ENCODE assay signal across 21 mouse cellular contexts in genomic region chr16:42651904-42652732, GRCm38 (mm10).
DNase-seq lines count a peak whose midpoint lies in the region; ATAC-seq and TF ChIP-seq lines count a peak whose summit lies in the region.
"Had no signal": no experiment of that assay in that cellular context is flagged by ENCODE, and none has a peak within 500 bp of the region (broad histone marks: within the 10 kb centered on the region; RNA-seq: fewer than 3 reads in every experiment).

No protein-coding gene starts in this region.

- peak overlapping the region; percentile 71 for H3K27ac ChIP-seq in hindbrain, embryonic 14.5 days
- no peak overlapping the region for H3K27ac ChIP-seq in hindbrain, embryonic 11.5 days (ENCODE audit: low read depth, low read length)
- H3K27ac ChIP-seq in hindbrain, embryonic 16.5 days (ENCODE audit: low read depth, low read length) = peak overlapping the region; percentile 23; the same call in 1 of the 2 replicates
- H3K27ac ChIP-seq in midbrain, postnatal 0 days (ENCODE audit: low read depth, low read length) = peak overlapping the region; percentile 27
- H3K27ac ChIP-seq: embryonic facial prominence, embryonic 15.5 days; heart, embryonic 15.5 days; limb, embryonic 12.5 days; liver, embryonic 12.5 days had no signal

- H3K9ac ChIP-seq in hindbrain, embryonic 14.5 days = no peak overlapping the region
- H3K9ac ChIP-seq in hindbrain, embryonic 11.5 days (ENCODE audit: low read depth, low read length) = no peak overlapping the region
- H3K9ac ChIP-seq in hindbrain, embryonic 16.5 days (ENCODE audit: low read depth, low read length) = no peak overlapping the region; the same call in 1 of the 2 replicates
- H3K9ac ChIP-seq in midbrain, postnatal 0 days (replicated peaks; ENCODE audit: low read length, poor library complexity, severe bottlenecking) = no peak overlapping the region
- H3K9ac ChIP-seq: embryonic facial prominence, embryonic 15.5 days; heart, embryonic 15.5 days; limb, embryonic 12.5 days; liver, embryonic 12.5 days had no signal

- H3K4me2 ChIP-seq in hindbrain, embryonic 14.5 days (replicated peaks) = no peak overlapping the region
- no peak overlapping the region for H3K4me2 ChIP-seq in hindbrain, embryonic 11.5 days (replicated peaks; ENCODE audit: low read depth, low read length)
- no peak overlapping the region for H3K4me2 ChIP-seq in hindbrain, embryonic 16.5 days (ENCODE audit: low read length)
- H3K4me2 ChIP-seq in midbrain, postnatal 0 days (ENCODE audit: low read depth, low read length, poor library complexity, severe bottlenecking) = 0 out of 2 replicates have a peak overlapping the region, but pooled peaks have one; percentile 5
- H3K4me2 ChIP-seq: embryonic facial prominence, embryonic 15.5 days; heart, embryonic 15.5 days; limb, embryonic 12.5 days; liver, embryonic 12.5 days had no signal

- no peaks in the 10 kb centered on the region for H3K4me1 ChIP-seq in hindbrain, embryonic 14.5 days (replicated peaks; ENCODE audit: control insufficient read depth, insufficient read depth, low read length)
- no peaks in the 10 kb centered on the region for H3K4me1 ChIP-seq in hindbrain, embryonic 11.5 days (replicated peaks; ENCODE audit: control insufficient read depth, insufficient read depth, low read length)
- H3K4me1 ChIP-seq in hindbrain, embryonic 16.5 days (ENCODE audit: control insufficient read depth, insufficient read depth, low read depth, low read length) = no peaks in the 10 kb centered on the region
- no peaks in the 10 kb centered on the region for H3K4me1 ChIP-seq in midbrain, postnatal 0 days (ENCODE audit: insufficient read depth, low read length)
- H3K4me1 ChIP-seq: embryonic facial prominence, embryonic 15.5 days; heart, embryonic 15.5 days; limb, embryonic 12.5 days; liver, embryonic 12.5 days; megakaryocyte, embryonic 14.5 days had no signal

- peaks cover 4% of the 10 kb centered on the region; the same call in 1 of the 2 replicates for H3K9me3 ChIP-seq in hindbrain, embryonic 14.5 days (ENCODE audit: control insufficient read depth, low read length)
- no peaks in the 10 kb centered on the region for H3K9me3 ChIP-seq in hindbrain, embryonic 11.5 days (ENCODE audit: control insufficient read depth, low read length)
- H3K9me3 ChIP-seq in hindbrain, embryonic 16.5 days (ENCODE audit: control insufficient read depth, low read length) = no peaks in the 10 kb centered on the region
- no peaks in the 10 kb centered on the region for H3K9me3 ChIP-seq in midbrain, postnatal 0 days (ENCODE audit: low read length)
- H3K9me3 ChIP-seq: embryonic facial prominence, embryonic 15.5 days; limb, embryonic 12.5 days had no signal

- no peaks in the 10 kb centered on the region for H3K27me3 ChIP-seq in hindbrain, embryonic 14.5 days (ENCODE audit: control insufficient read depth, insufficient read depth, low read length)
- no peaks in the 10 kb centered on the region for H3K27me3 ChIP-seq in hindbrain, embryonic 11.5 days (ENCODE audit: control insufficient read depth, insufficient read depth, low read length)
- no peaks in the 10 kb centered on the region for H3K27me3 ChIP-seq in hindbrain, embryonic 16.5 days (replicated peaks; ENCODE audit: control insufficient read depth, insufficient read depth, low read length)
- H3K27me3 ChIP-seq in midbrain, postnatal 0 days (ENCODE audit: insufficient read depth, low read length) = no peaks in the 10 kb centered on the region
- H3K27me3 ChIP-seq: embryonic facial prominence, embryonic 15.5 days; heart, embryonic 15.5 days; limb, embryonic 12.5 days; liver, embryonic 12.5 days; megakaryocyte, embryonic 14.5 days had no signal

- ATAC-seq in hindbrain, embryonic 14.5 days (ENCODE audit: low FRiP score) = no peak; the same call in 1 of the 2 replicates
- ATAC-seq in hindbrain, embryonic 11.5 days (ENCODE audit: low FRiP score) = no peak
- no peak for ATAC-seq in hindbrain, embryonic 16.5 days
- ATAC-seq in midbrain, postnatal 0 days (ENCODE audit: low FRiP score) = peak; percentile 78
- ATAC-seq in CD4-positive, CD25-positive, alpha-beta regulatory T cell, adult 4 months = no peak
- ATAC-seq: forebrain, embryonic 16.5 days; liver, embryonic 12.5 days had no signal

- no peaks in the 10 kb centered on the region for H3K36me3 ChIP-seq in hindbrain, embryonic 14.5 days (replicated peaks; ENCODE audit: control insufficient read depth, insufficient read depth)
- no peaks in the 10 kb centered on the region for H3K36me3 ChIP-seq in hindbrain, embryonic 11.5 days (ENCODE audit: control insufficient read depth, insufficient read depth, low read length)
- H3K36me3 ChIP-seq in hindbrain, embryonic 16.5 days (ENCODE audit: control insufficient read depth, insufficient read depth, low read length) = no peaks in the 10 kb centered on the region
- H3K36me3 ChIP-seq in midbrain, postnatal 0 days (ENCODE audit: insufficient read depth, low read length) = no peaks in the 10 kb centered on the region
- H3K36me3 ChIP-seq: embryonic facial prominence, embryonic 15.5 days; heart, embryonic 15.5 days; limb, embryonic 12.5 days; liver, embryonic 12.5 days had no signal

- no peak for DNase-seq in hindbrain, embryonic 14.5 days (ENCODE audit: low spot score)
- no peak for DNase-seq in hindbrain, embryonic 11.5 days (ENCODE audit: low spot score)
- peak; percentile 10 to 17 for DNase-seq in right cerebral cortex, adult 2 months (ENCODE audit: low spot score in 2 of 2)
- no peak for DNase-seq in right cerebral cortex, postnatal 10 days (ENCODE audit: low spot score in 2 of 2)
- no peak for DNase-seq in midbrain, postnatal 0 days (ENCODE audit: low spot score)
- no peak for DNase-seq in urinary bladder, postnatal 25 days (ENCODE audit: low spot score)
- DNase-seq: adrenal gland, postnatal 14 days; cerebellum, adult 9-11 months; gastrocnemius, postnatal 36 days; heart, postnatal 36 days; kidney, adult 8-10 months; kidney, postnatal 10 days; lung, adult 2 months had no signal

- no peak for TF ChIP-seq CTCF in midbrain, postnatal 0 days (IDR thresholded peaks at IDR 0.05)

- no peak overlapping the region for H3K4me3 ChIP-seq in hindbrain, embryonic 14.5 days (replicated peaks; ENCODE audit: low read length)
- H3K4me3 ChIP-seq in hindbrain, embryonic 11.5 days (ENCODE audit: low read depth, low read length) = no peak overlapping the region
- H3K4me3 ChIP-seq in hindbrain, embryonic 16.5 days (ENCODE audit: low read length) = no peak overlapping the region
- H3K4me3 ChIP-seq in midbrain, postnatal 0 days (ENCODE audit: low read depth, low read length) = no peak overlapping the region
- H3K4me3 ChIP-seq: embryonic facial prominence, embryonic 15.5 days; heart, embryonic 15.5 days; limb, embryonic 12.5 days; liver, embryonic 12.5 days; megakaryocyte, embryonic 14.5 days had no signal

- 68% methylated on average over 10 of the region's 10 CpGs for WGBS in hindbrain, embryonic 14.5 days
- 85% methylated on average over 10 of the region's 10 CpGs for WGBS in hindbrain, embryonic 11.5 days
- 67% methylated on average over 10 of the region's 10 CpGs for WGBS in hindbrain, embryonic 16.5 days
- WGBS in midbrain, postnatal 0 days = 55% methylated on average over 10 of the region's 10 CpGs

Comparison
In these comparisons a context has a peak if more than half of its experiments do, and no peak if none do; other contexts are left out.
1. DNase-seq: peak in right cerebral cortex, adult 2 months (2 of 2); none in hindbrain, embryonic 14.5 days (single experiment), hindbrain, embryonic 11.5 days (single experiment), right cerebral cortex, postnatal 10 days (0 of 2), midbrain, postnatal 0 days (single experiment) and urinary bladder, postnatal 25 days (single experiment).